17 mouse cellular contexts compared by ENCODE assay signal in the genomic region with DNA sequence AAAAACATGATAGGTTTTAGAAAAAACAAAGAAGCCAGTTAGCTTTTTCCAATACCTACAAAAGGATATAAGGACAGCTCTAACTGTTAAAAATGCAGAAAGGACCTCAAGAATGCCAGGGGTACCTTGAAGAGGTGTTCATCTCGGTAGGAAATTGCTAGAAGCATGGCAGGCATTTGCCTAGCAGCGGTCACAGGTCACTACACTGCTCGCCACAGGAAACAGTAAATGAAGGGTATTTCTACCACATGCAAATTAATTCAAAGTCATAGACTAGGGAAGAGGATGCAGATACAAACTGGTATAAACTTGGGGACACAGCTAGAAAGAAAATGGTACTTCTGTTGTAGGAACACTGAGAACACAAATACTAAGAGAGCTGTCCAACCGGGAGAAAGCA.
"Had no signal": no experiment of that assay in that cellular context is flagged by ENCODE, and none has a peak within 500 bp of the region (broad histone marks: within the 10 kb centered on the region; RNA-seq: fewer than 3 reads in every experiment).

No protein-coding gene starts in this region.

- H3K27me3 ChIP-seq: midbrain, embryonic 12.5 days; neural tube, embryonic 12.5 days; stomach, embryonic 15.5 days had no signal

- ATAC-seq: midbrain, embryonic 16.5 days had no signal

- H3K36me3 ChIP-seq: midbrain, embryonic 10.5 days; midbrain, embryonic 12.5 days; neural tube, embryonic 12.5 days; stomach, embryonic 15.5 days had no signal

- DNase-seq: lung, adult 18-20 months; lung, postnatal 10 days; lung, postnatal 4 days; midbrain, embryonic 14.5 days; retina, postnatal 1 day; right cerebral cortex, adult 18-20 months; right cerebral cortex, postnatal 25 days; right cerebral cortex, postnatal 4 days; spleen, adult 18-20 months; thymus, adult 2 months; thymus, postnatal 25 days; thymus, postnatal 4 days had no signal
